Mouse (Mus musculus) hindbrain, embryonic 10.5 days (tissue): ENCODE measurements around the gene Epm2a. TPM values are rescaled to one million over a fixed set of nuclear protein-coding genes. Genes with fewer than 3 reads are reported as not detected.

Source experiments
- DNase-seq: peaks from one replicate; pipeline ENCODE4 v3.0.0-alpha.2; 2017; ENCODE audit warnings: low spot score
- H3K27ac ChIP-seq: fragments of 300-500 bp; sonication (generic); 2 replicates; pipeline ENCODE4 v1.5.1; 2016; ENCODE audit warnings: mild to moderate bottlenecking, moderate library complexity
- H3K27me3 ChIP-seq: fragments of 300-500 bp; sonication (generic); 2 replicates; pipeline ENCODE4 v1.6.1; 2016; ENCODE audit warnings: mild to moderate bottlenecking; ENCODE audit not compliant: poor library complexity, insufficient read depth, severe bottlenecking
- H3K36me3 ChIP-seq: fragments of 300-500 bp; sonication (generic); 2 replicates; pipeline ENCODE4 v1.6.1; 2016; ENCODE audit warnings: mild to moderate bottlenecking, moderate library complexity
- H3K4me1 ChIP-seq: fragments of 300-500 bp; sonication (generic); replicated peaks from 2 replicates; pipeline ENCODE4 v1.6.1; 2016; ENCODE audit warnings: mild to moderate bottlenecking
- H3K4me3 ChIP-seq: fragments of 300-500 bp; sonication (generic); 2 replicates; pipeline ENCODE4 v1.5.1; 2016; ENCODE audit warnings: mild to moderate bottlenecking, moderate library complexity
- H3K9me3 ChIP-seq: fragments of 300-500 bp; sonication (generic); 2 replicates; pipeline ENCODE4 v1.6.1; 2016; ENCODE audit warnings: mild to moderate bottlenecking, moderate library complexity
- WGBS: fragments of 180-500 bp; shearing (Covaris S2); methylation state at CpG from one replicate; pipeline ENCODE4 v1.1.7; 2016; 5-methylcytosine and 5-hydroxymethylcytosine counted together
- polyA plus RNA-seq: library from polyadenylated mRNA; unstranded; fragments of >200 nt; fragmentation: Nextera tagmentation; extraction: Ambion mirVana; gene quantifications from 2 replicates; pipeline ENCODE4 v1.2.1, GENCODE M21; 2016

Gene Epm2a
- polyA plus RNA-seq, 1 experiment from 2014 or later, result 0.33 TPM

- peak; percentile 76 for DNase-seq
- Histone ChIP-seq H3K27ac (no peak overlapping the region), H3K27me3 (no peaks in the 10 kb centered on the region), H3K9me3 (no peaks in the 10 kb centered on the region), H3K4me1 (no peaks in the 10 kb centered on the region), H3K4me3 (no peak overlapping the region), H3K36me3 (no peaks in the 10 kb centered on the region)
- WGBS, result 36% methylated on average over 23 of the region's 23 CpGs
Measured at GRCm38 (mm10) chr10:11449556-11450305, 106.5 kb downstream of the Epm2a start.

- Histone ChIP-seq H3K4me3 (no peak overlapping the region), H3K27ac (no peak overlapping the region), H3K27me3 (no peaks in the 10 kb centered on the region), H3K4me1 (no peaks in the 10 kb centered on the region), H3K36me3 (no peaks in the 10 kb centered on the region), H3K9me3 (no peaks in the 10 kb centered on the region)
- 88% methylated on average over 2 of the region's 2 CpGs for WGBS
- DNase-seq, result no peak
Measured at GRCm38 (mm10) chr10:11452537-11452936, 109.3 kb downstream of the Epm2a start.

- H3K4me3 ChIP-seq, result no peak overlapping the region
- H3K36me3 ChIP-seq, result no peaks in the 10 kb centered on the region
- no peaks in the 10 kb centered on the region for H3K27me3 ChIP-seq
- no peak for DNase-seq
- no peak overlapping the region for H3K27ac ChIP-seq
- WGBS, result 58% methylated on average over 1 of the region's 1 CpGs
- no peaks in the 10 kb centered on the region for H3K4me1 ChIP-seq
- no peaks in the 10 kb centered on the region for H3K9me3 ChIP-seq
Measured at GRCm38 (mm10) chr10:11457445-11457844, 114.2 kb downstream of the Epm2a start.

- DNase-seq, result peak; percentile 88
- Histone ChIP-seq H3K27me3 (no peaks in the 10 kb centered on the region), H3K27ac (no peak overlapping the region), H3K9me3 (peaks cover 23% of the 10 kb centered on the region), H3K4me1 (no peaks in the 10 kb centered on the region), H3K36me3 (no peaks in the 10 kb centered on the region), H3K4me3 (no peak overlapping the region)
- 46% methylated on average over 28 of the region's 28 CpGs for WGBS
Measured at GRCm38 (mm10) chr10:11491956-11492355, 148.8 kb downstream of the Epm2a start.

Other genes with a start within 250 kb of the Epm2a start
- gene Shprh, start 194.0 kb upstream of the Epm2a start, polyA plus RNA-seq, result 17.2 and 18.9 TPM in 2 replicates
- 35.5 and 48.4 TPM in 2 replicates for gene Fbxo30, start 62.1 kb upstream of the Epm2a start, polyA plus RNA-seq